Mouse (Mus musculus): ENCODE measurements around the gene Setdb1. TPM values are rescaled to one million over a fixed set of nuclear protein-coding genes. Genes with fewer than 3 reads are reported as not detected.

Setdb1 gene
- total RNA-seq, 2 experiments from 2014 or later = 46.0 to 47.1 TPM

DNA sequence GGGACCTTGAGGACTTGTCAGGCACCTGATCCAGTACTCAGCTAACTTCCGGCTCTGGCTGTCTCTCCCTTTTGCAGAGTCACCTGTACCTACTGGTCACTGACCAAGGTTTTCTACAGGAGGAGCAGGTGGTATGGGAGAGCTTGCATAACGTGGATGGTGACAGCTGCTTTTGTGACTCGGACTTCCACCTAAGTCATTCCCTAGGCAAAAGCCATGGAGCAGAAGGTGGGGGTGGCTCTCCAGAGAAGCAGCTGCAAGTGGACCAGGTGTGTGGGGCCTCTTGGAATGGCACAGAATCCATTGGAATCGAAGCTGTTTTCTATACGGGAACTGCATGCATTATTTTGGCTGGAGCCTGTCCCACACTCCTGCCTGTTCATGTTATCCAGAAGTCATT, 62.3 kb downstream of the Setdb1 start:
- no peak for DNase-seq (ENCODE audit: low spot score in 2 of 2)

DNA sequence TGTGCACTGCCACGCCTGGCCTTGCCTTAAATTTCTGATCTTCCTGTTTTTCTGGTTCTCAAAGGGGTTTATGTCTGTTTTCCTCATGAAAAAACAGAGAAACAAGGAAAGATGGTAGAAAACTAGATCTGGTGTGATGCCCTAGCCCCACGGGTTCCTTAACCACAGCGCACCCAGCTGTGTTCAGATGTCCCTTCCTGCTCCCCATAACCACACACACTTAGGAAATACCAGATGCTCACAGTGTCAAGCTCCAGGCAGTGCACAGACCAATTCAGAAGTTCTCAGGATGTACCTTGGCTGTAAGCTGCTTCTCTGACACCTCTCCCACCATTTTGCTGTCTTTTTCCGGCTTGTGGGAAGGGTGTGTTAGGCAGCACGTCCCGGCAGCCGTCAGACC, 62.7 kb downstream of the Setdb1 start:
- no peak for DNase-seq (ENCODE audit: low spot score in 2 of 2)

DNA sequence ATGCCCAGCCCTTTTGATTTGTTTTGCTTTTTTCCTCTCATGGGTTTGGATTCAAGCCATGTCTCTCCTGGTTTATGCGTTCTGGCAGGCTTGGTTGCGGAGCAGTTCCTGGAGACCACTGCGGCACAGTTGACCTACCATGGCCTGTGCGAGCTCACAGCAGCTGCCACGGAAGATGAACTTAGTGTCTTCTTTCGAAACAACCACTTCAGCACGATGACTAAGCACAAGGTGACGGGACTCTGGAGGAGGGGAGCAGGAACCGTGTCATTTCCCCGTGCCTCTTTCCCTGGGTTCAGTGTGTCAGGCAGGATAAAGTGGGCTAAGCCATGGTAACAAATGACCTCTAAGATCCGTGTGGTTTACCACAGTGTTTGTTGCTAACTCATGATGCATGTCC, 63.5 kb downstream of the Setdb1 start:
- DNase-seq (ENCODE audit: low spot score in 2 of 2) = no peak

DNA sequence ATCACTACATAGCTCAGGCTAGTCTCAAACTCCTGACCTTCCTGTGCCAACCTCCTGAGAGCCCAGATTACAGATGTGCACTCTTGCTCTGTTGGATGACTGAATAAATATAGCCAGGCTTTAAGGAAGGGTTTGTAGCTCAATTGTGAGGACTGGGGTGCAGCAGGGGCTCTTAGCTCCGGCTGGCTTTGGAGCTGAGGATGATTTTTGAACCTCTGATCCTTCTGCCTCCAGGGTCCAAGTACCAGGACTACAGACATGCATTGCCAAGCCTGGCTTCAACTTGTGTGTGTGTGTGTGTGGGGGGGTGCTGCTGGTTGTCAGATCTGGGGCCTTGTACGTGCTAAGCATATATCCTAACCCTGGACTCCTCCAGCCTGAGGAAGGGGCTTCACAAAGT, 64.1 kb downstream of the Setdb1 start:
- no peak for DNase-seq (ENCODE audit: low spot score in 2 of 2)

DNA sequence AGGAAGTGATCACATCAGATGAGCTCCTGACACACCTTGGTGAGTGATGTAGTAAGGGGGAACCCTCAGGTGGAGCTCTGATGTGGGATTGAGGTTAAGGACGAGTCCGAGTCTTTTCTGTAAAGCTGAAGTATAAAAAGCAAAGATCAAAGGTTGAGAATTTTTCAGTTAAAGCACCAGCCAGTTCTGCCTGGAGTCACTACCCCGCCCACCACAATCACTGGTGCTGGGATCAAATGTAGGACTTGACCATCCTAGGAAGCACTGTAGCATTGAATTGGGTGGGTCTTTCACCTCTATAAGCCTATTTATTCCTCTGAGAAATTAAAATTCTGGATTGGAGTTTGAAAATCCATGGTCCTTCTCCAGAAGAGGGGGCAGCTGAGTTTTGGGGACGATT, 66.0 kb downstream of the Setdb1 start:
- no peak for DNase-seq (ENCODE audit: low spot score in 2 of 2)

DNA sequence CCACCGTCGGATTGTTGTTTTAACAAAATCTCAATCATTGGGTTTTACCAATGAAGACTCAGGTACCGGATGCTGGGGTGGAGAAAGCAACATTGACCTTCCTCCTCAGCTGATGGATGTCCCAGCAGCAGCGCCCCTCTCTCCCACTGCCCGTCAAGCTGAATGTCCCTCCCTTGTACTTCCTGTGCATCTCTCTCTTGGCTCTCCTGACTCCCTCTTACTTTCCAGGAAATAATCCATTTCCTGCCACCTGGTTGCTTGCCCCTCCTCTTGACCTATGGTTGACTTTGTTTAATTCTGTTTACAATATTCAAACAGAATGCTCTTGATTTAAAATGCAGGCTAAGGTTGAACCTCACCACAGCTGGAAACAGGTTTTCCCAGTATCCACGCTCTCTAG, 66.8 kb downstream of the Setdb1 start:
- DNase-seq (ENCODE audit: low spot score in 2 of 2) = no peak

DNA sequence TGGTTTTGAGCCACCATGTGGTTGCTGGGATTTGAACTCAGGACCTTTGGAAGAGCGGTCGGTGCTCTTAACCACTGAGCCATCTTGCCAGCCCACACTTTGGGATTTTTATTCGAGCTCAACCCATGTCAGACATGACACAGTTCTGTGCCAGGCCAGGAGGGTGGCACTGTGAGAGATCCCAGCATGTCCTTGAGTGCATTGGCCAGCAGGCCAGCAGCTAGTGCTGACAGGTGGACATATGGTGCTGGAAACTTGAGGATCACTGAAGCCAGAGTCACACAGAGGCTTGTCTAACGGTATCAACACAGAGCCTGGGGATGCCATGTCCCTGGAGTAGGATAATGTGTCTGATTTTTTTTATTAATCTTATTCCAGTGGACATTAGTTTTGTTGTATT, 67.6 kb downstream of the Setdb1 start:
- no peak for DNase-seq (ENCODE audit: low spot score in 2 of 2)

DNA sequence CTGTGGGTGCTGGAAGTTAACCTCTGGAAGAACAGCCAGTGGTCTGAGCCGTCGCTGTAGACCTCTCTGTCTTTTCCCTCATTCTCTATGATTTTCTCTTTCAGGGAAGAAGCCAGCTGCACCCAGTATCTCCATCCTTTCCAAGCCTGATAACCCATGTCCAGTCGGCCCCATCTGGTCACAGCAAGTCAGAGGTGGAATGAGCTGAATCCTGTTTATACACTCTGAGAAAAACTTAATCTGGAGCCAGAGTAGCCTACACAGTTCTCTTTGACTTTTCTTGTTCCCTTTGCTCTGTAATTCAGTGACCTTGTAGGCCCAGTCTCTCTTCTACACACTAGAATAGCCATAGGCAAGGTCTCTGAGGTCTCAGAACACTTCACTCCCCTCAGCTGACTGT, 69.5 kb downstream of the Setdb1 start:
- DNase-seq (ENCODE audit: low spot score in 2 of 2) = no peak

DNA sequence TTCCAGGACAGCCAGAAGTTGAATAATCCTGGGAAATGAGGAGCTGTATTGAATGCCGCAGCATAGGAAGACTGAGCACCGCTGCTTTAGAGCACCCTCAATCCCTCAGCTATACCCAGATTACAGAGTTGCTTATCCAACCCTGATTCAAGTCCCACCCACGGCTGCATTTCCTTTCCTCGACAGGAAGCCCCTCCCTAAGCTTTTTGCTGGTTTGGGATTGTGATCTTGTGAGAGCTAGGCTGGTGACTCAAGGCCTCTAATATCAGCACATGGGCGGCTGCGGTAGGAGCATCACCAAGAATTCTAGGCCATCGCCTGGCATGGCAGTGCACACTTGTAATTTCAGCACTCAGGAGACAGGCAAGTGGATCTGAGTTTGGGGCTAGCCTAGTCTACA, 70.5 kb downstream of the Setdb1 start:
- no peak for DNase-seq (ENCODE audit: low spot score in 2 of 2)

DNA sequence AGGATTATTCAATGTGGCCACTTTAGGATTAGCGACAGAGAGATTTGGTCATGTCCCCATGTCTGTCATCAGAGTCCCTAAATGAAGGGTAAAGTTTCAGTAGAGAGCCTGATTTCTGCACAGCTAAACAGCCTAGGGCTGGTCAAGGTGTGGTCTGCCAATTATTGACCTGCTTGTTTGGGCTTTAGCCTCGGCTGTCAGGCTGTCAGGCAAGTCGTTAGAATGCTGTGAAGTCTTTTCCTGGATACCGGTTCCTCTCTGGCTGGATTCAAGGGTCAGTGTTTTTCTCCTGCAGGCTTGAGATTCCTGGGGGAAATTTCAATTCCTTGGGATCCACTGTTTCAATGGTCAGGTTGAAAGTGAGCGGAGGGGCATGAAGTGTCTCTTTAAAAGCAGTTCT, 71.0 kb downstream of the Setdb1 start:
- DNase-seq (ENCODE audit: low spot score in 2 of 2) = no peak

DNA sequence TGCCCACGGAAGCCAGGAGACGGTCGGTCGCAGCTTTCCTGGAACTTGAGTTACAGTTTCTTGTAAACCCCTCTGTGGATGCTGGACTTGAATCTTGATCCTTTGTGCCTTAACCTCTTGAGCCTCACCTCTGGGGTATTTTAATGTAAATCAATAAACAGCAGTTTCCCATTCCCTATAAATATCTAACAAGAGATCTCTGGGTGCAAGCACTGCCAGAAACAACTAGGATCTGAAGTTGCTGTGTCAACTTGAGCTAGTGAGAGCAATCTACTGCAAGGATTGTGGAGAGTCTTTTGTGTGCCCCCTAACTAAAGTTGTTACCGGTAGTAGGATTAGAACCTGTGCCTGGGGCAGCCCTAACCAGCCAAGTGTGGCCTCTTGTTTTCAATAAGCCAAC, 71.6 kb downstream of the Setdb1 start:
- DNase-seq (ENCODE audit: low spot score in 2 of 2) = no peak

DNA sequence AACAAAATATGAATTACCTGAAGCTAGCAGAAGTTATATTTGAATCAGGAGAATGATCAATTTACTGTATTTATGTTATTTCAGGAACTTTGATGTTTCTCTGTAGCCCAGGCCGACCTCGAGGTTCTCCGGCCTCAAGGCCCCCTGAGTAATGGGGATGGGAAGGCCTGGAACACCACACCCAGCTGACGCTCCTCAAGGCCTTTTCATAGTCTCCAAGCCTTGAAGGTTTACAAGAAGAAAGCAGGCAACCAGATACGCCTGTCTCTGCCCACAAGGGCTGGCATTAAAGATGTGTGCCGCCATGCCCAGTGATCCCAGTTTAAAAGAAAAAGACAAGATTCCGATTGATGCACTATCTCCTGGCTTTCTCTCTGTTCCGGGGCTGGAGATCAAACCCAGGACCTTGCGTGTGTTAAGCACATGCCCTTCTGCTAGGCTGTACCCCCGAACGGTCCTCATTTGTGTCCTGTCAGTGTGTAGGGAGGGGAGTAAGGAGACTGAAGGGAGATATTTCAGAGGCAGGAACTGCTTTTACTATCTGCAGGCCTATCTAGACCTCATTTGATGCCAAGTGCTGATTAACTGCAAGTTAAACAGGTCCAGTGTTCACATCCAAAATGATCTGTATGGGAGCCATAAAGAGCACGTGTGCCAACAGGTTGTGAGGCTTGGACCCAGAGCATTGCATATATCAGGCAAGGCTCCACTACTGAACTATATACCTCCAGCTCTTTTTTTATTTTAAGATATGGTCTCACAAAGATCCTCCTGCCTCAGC, 72.3 kb downstream of the Setdb1 start:
- no peak for DNase-seq (ENCODE audit: low spot score in 2 of 2)

DNA sequence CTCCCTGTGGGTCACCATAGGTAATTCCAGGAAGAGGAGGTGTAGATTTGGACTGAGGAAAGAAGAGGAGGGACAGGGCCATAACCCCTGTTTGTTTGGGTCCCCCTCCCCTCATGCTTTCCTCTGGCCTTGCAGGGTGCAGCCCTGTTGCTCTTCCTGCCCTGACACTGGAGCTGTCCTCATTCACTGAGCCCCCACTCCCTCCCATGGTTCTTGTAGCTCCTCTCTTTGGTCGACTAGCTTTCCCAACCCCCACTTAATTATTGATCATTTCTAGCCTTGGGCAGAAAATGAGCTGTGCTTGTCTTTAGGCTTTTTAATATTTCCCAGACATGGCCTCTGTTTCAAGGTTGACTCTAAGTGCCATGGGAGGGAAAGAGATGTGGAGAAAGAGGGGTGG, 72.9 kb downstream of the Setdb1 start:
- no peak for DNase-seq (ENCODE audit: low spot score in 2 of 2)

DNA sequence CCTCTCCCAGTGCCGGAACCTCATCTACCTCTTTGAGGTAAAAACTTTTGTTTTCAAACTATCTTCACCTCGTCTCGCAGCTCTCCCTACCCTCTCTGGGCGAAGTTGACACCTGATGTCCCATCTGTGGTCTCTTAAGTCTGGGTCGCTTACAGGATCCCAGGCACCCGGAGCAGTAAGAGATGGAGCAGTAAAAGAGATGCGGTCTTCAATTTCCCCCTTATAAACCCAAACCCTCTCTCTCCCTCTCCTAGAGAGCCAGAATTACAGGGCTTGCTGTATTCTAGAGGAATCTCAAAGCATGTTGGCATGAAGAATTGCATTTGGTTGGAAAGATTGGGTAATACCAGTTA, 73.4 kb downstream of the Setdb1 start:
- DNase-seq (ENCODE audit: low spot score in 2 of 2) = no peak

DNA sequence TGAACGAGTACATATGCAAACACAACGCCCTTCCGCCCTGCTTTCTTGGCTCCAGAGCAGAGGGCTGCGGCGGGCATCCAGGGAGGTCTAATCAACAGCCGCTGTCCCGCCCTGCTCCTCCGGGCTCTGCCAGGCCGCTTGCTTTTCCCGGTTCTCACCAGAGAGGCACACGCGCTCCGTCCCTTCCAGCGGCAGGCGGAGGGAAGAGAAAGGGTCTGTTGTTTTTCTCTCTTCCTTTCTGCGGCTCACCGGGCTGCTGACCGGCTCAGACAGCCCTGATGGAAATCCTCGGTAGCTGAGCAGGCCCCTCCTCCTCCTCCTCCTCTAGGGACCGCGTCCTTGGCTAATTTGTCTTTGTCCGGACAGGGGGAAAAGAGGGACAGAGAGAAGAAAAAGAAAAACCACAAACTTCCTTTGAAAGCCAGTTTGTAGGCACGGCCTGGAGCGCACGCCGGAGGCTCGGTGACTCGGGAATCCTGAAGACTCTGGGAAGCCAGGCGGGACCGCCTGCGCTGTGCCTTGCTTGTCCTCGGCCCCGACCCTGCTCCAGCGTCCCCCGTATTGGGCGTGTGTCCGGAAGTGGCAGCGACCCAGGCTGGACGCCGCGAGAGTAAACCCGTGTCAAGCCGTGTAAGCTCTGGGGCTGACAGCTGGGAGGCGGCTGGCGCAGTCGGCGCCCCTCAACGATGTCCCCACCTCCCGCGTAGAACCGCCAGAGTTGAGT, 74.0 kb downstream of the Setdb1 start:
- peak; percentile 75 to 81 for DNase-seq (ENCODE audit: low spot score in 2 of 2)

DNA sequence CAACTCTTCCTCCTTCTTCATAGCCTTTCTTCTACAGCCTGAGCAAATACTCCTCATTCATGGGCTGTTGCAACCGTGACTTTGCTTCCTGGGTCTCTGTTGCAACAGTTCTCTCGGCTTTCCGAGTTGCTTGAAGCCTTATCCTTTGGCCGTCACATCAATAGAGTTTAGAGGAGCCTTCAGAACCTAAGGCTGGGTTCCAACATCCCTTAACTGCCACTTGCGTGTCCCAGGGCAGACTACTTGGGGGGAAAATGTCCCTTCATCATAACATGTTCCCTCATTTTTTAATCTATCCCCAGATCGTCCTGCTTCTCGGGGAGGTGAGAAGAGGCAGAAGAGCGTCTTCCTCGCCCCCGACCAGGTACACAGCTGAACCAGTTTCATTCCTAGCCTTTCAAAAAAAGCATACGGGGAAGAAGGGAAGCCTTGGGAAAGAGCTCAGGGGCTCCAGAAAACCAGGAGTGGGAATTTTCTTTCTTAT, 74.6 kb downstream of the Setdb1 start:
- peak; percentile 16 to 36 for DNase-seq (ENCODE audit: low spot score in 2 of 2)

DNA sequence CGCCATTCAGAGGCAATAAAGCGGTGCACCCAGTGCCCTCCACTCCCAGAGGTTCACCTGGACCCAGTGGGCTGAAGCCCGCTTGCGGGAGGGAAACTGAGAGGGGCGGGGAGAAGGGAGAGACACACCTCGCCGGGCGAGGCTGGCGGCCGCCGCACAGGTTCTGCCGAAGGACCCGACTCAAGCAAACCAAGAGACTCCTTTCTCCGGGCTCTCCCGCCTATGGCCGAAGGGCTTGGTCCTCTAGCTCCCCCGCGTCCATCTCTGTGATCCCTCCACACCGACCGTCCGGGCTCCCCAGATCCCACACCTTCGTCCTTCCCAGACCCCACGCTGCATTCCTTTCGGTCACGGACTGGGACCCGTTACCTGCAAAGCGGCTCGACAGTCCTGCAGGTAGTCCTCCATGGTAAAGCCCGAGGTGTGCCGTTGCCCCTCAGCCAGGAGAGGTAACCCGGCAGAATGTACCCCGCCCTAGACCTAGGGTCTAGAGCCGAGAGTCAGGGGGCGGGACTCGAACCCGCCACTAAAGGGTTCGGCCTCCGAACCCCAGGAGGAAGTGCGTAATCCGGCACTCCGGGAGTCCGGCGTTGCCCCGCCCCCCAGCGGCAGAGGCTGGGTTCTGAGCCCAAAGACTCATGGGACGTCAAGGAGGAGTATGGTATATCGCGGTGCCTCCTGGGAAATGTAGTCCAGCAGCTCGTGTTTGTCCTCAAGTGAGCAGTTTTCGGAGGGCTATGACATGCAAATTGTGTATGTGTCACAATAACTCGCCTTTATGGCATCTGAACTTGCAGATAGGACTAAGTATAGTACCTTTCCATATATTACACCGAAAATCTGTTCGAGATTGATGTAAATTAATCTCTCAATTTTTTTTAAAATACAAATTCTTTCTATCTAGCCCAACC, 75.5 kb downstream of the Setdb1 start, which contains the start of the genes Mindy1 and Prune1:
TSS of gene Mindy1 (plus strand) at position 130 of the 911 bp plus-strand sequence.
TSS of gene Prune1 (minus strand) at position 861 of the 911 bp plus-strand sequence.
- peak; percentile 99 for DNase-seq (ENCODE audit: low spot score in 2 of 2)

DNA sequence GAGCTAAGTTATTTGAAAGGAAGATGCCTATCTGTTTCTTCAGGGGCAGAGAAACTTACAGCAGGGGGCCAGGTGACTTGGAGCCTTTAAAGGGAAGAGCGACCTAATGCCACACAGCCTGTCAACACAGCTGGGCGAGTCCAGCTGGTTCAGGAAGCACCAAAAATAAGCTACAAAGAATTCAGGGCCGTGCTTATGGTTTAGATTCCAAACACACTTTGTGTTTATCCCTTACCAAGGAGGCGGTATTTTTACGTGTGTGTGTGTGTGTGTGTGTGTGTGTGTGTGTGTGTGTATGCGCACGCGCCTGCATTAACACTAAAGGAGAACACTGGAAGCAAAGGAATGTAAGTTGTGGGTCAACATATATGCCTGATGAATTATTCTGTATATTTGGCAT, 76.3 kb downstream of the Setdb1 start:
- peak; percentile 13 to 21 for DNase-seq (ENCODE audit: low spot score in 2 of 2)

DNA sequence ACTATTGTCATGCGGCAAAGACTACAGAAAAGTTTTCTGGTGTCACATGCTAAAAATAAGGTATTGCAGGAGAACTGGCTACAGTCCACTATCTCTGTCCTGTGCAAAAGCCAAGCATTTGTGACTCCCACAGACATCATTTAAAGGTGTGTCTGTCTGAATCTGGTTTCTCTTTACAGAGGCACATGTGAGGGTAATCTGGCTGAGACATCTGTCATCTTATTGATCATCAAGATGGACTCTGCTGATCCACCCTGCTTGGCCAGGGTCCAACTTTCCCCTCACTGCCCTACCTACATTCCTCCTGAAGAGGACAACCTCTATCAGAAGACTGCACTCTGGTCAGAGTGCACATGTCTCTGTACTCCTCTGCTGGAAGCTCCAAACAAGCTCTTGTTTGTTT, 79.9 kb downstream of the Setdb1 start:
- DNase-seq (ENCODE audit: low spot score in 2 of 2) = no peak

DNA sequence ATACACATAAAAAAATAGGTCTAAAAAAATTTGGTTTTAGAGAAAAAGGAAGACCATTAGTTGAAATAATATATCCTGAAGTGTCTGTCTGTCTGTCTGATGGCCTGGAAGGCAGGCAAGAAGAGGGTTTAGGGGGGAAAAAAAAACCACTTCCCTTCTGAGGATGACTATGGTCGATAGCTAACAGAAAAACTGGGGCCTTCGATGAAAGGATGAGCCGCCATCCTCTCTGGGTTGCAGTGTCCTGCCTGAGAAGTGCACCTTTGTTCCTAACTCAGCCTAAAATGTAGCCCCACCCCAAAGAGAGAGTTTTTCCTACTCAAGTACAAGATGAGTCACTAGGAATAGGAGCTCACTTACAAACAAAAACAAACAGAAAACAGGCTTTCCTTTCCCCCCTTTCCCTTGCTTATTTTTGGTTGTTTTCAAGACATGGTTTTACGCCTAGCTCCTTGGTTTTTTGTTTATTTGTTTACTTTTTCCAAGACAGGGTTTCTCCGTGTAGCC, 80.5 kb downstream of the Setdb1 start:
- DNase-seq (ENCODE audit: low spot score in 2 of 2) = no peak

DNA sequence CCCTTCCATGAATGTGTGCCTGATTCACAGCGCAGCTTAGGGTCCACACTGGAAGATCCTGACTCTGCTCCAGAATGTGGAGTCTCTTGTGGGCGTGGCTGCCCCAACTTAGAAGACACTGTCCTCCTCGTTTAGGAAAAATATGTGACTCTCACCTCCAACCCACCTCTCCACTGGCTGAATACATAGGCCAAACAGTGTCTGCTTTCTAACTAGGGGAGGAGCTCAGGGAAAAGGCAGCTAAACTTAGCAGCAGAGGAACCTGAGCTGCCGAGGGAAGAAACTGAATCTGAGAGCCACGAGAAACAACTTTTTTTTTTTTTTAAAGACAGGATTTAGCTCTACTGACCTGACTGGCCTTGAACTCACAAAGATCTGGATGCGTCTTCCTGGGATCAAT, 81.8 kb downstream of the Setdb1 start:
- no peak for DNase-seq (ENCODE audit: low spot score in 2 of 2)
